Mouse (Mus musculus) 3134 (cell line): ENCODE results near the gene Synj1.
A peak's percentile ranks its signal among the peaks of the same experiment; 100 is the strongest.

ENCODE experiments used
- DNase-seq: peaks from one replicate; pipeline ENCODE4 v3.0.0-alpha.2; 2011; ENCODE audit warnings: low spot score; ENCODE audit not compliant: insufficient read length; ENCODE audit errors: extremely low read depth

The Synj1 gene

DNA sequence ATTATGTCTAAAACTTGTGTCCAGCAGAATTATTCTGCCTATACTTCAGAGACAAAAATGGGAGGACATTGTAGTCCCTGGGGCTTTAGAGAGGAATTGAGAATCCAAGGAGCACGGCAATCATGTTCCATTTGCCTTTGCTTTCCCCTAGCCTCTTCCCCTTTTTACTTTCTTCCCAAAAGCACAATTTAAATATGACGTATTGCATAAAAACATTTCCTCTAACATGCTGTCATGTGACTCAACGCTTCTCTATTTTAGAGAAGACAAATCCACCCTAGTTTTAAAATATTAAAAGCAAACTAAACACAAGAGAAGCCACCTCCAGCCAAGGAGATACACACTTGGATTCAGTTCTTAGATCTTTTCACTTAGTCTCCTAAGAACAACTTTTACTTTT is 739 bp upstream of the Synj1 start:
- DNase-seq = no peak

DNA sequence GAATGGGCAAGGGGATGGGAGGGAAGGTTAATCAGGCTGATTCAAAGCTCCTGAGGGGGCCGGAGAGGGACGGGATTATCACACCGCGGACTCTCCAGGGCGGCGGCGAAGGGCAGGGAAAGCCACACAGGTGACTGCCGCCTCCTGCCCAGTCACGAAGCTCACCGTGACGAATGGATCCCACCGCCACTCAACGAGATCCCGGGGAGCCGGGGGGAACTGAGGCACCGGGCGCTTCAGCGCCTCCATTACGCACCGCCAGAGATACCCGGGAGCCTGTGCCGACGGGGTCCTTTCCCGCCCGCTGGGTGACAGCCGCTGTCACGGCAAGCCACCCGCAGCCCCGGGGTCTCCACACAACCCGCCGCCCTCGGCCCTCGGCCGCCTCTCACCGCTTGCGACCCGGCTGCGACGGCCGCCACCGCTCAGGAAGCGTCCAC is 507 bp downstream of the Synj1 start:
- DNase-seq = peak; percentile 70

DNA sequence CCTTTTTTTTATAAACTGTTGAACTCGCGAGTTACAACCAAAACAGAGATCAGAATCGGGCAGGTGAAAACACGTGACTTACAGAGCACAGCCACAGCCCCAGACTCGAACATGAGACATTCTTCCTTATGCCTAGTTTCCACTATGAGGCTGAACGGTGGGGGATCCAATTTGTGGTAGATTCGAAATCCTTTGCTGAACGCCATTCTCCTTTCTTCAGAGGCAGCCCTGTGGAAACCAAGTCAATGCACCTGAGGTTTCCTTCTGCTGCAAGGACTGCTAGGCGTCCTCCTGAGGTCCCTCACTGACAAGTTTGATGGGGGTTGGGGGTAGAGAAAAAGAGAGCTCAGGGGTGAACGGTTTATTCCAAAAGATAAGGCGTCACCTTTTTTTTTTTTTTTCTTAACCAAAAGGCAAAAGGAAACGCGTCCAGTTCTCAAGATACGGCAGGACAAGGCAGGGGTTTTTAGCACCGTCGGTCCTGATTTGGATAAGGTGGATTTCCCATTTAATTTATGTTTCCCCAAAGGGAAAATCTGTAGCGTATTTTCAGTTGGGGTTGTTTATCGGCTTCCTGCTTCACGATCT is 1.1 kb downstream of the Synj1 start:
- DNase-seq = no peak

DNA sequence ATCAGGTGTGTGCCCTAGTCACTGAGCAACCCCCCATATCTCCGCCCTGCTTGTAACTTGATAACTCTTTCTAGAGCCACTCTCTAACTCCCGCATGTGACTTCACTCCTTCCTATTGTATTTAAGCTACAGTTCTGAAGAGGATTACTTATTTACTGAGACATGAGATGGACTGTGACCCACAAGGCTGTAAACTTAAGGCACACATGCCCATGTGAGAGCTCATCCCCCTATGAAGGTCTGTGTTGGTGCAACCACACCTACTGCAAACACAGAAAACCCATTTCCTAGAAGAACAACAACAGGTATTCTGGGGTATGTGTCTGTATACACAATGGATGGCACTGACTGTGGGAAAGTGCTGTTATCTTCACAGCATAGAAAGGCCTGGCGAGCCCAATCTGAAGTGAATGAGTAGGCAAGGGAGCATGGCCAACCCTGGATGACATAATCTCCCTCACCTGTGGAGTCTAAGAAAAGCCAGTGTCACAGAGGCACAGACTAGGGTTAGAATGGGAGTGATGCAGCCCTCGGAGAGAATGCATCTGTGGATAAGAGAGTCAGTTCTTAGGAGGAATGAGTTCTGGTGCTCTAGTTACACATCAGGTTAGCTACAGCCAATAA is 6.1 kb downstream of the Synj1 start:
- DNase-seq = no peak

DNA sequence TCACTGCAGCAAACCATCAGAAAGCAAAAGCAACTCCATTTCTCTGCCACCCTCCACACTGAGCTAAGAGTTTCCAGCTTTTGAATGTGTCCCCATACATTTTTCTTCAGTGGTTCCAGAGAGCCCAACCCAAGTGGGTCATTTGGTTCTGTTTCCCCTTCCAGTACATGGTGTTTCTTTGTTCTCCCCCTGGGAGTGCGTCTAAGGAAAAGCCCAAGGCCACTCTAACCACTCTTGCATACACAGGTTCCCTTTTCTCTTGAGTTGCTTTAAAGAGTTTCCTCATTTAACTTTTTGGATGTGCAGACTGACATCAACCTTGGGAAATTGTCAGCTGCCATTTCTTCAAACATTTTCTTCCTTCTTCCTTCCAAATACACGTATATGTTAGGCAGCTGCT is 10.0 kb downstream of the Synj1 start:
- DNase-seq = no peak

DNA sequence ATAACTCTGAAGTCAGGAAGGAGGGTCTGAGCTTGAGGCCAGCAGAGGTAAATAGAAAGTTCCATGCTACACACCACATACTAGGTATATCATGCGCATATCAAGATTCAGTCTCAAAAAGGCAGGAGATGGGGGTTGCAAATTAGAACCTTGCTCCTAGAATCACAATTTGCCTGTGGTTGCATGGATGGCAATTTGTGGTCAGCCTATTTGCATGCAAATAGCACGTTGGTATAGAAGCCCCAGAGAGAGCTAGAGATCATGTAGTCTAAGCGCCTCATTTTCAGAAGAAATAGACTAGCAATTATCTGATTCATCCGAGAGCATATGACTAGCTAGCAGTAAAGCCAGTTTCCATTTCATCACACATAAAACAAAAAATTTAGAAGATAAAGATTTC is 11.3 kb downstream of the Synj1 start:
- DNase-seq = no peak

DNA sequence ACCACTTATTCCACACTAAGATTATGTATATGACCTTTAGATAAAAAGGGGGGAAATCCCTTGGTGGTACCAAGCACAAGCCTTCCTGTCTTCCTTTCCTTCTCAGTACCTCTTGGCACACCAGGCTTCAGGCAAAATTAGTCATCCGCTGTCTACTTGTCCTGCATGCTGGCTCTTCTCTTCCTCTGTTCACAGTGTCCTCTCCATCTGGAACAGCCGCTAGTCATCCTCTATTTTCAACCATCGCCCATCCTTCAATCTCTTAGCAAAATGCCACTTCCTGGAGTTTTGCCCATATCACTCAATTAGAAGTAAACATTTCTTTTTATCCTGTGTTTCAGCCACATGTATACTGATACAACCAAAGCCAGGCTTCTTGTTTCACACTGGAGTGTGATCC is 13.3 kb downstream of the Synj1 start:
- DNase-seq = no peak

DNA sequence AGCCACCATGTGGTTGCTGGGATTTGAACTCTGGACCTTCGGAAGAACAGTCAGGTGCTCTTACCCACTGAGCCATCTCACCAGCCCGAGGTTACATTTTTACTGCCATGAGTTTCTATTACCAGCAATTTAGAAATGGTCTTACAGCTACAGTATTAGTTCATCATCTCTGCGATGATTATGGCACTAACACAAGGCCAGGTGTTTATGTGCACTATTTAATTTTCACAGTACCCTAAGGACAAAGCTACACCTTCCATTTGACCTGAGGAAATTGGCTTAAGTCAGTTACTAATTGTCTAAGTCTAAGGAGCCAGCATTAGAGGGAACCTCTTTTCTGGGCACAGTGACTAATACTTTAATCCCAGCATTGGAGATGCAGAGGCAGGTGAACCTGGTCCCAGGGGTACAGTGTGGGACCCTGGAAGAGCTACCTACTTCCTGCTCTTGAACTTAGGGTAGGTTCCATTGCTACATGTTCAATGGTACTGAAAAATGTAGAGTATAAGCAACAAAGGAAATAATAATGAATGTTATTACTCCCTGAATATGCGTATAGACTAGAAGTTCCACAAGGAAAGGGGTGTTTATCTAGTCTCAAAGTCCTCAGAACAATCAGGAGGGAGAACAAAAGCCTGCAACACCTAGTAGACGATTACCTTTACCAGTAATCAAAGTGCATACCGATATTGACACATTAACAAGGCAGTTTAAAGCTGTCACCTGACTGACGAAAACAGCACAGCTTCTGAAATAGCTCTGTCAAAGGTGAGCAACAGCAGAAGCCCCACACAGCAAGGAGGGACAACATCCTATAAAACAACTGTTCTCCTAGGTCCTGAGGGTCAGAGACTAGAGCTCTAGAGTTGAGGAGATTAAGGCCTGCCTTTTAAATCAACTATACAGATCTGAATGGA is 14.5 kb downstream of the Synj1 start:
- no peak for DNase-seq

DNA sequence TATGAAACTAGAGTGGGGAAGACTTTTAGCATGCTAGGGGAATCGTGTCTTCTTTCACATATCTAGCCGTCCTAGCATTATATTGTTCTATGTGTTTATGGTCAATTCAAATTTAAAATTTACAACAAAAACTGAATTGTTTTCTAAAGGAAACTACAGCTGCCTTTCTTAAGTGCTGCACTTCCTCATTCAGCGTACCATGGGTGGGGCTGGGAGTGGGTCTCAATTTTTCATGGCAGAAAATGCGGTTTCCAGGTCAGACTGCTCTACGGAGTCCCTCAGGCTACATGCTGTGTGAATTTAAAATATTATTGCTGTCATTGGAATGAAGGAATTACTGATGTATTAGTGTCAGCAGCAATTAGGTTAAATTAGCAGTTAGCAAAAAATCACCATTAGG is 15.6 kb downstream of the Synj1 start:
- no peak for DNase-seq

DNA sequence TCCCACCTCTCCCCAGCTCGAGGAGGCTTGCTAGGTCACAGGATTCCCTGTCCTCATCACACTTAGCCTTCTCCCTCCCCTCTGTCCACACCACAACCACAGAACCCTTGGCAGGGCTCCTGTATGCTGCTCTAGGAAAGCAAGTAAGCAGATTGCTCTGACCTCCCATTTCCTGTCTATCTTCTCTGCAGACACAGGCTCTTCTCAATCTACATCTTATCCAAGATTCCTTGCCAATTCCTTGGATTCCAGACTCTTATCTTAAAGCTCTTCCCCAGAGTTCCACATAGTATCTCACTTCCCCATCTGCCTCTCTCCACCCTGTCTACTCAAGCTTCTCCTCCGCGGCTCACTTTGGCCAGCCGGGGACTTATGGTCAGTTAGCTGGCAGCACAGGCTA is 16.1 kb downstream of the Synj1 start:
- DNase-seq = peak; percentile 53

DNA sequence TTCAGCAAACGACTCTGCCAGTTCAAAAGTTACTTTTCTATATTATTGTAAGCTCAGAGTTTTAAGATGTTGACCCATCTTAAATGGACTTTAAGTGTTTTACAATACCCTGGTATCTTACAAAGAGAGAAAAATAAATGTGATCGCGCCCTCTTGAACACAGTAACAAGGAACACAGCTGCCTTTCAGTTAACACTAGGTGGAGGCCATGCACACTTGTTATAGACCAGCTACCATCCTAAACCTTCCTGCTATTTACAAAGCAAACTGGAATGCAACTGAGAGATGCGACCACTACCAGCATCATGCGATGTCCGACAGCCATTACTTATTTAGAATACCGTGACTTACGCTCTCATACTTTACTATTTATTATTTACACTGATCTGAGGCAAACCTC is 21.9 kb downstream of the Synj1 start:
- no peak for DNase-seq

DNA sequence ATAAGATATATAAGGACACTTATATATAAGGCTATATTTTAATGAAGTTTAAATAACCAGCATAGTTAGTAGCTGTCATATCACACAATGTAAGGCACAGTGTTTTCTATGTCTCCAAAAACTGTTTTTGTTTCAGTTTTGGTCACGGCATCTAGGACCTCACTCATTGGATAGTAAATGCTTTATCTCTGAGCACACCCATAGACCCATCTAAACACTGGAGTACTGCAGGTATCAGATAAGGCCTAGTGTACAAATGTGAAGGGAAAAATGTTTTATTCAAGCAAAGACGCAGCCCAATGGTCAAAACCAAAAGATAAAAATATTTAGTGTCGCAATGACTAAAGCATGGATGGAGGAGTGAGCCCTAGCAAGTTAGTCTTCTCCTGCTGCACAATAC is 22.4 kb downstream of the Synj1 start:
- DNase-seq = no peak

DNA sequence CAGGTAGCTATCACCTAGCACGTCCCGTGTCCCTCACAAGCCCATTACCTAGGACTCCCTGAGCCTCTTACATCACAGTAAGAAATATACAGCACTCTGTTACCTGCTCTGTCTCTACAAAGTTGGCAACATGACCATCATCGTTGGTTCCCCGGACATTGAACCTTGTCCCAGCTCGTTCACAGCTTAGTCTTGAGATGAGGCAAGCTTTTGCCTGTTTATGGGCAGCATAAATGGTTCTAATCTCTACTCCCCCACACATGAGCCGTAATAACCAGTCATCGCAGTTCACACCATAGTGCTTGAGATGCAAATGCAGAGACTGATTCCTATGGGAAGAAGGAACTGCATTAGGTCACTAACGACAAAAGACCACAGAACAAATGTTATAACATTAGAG is 23.1 kb downstream of the Synj1 start:
- no peak for DNase-seq

DNA sequence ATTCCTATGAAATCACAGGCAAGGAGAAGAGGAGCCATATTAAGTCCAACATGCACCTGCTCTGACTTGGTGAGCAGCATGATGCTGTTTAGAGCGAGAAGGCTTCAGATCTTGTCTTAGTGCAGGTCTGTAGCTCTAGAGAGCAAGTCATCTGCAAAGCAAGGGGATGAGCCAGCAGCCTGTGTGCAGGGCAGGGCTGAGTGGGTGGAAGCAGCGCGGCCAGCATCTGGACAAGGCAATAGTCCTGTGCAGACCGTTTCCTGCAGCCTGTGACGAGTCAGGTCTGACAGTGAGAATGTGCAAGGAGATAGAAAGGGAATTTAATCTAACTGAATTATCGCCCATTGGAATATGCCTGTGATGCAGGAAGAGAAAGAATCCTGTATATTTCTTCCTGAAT is 40.1 kb downstream of the Synj1 start:
- DNase-seq = no peak

DNA sequence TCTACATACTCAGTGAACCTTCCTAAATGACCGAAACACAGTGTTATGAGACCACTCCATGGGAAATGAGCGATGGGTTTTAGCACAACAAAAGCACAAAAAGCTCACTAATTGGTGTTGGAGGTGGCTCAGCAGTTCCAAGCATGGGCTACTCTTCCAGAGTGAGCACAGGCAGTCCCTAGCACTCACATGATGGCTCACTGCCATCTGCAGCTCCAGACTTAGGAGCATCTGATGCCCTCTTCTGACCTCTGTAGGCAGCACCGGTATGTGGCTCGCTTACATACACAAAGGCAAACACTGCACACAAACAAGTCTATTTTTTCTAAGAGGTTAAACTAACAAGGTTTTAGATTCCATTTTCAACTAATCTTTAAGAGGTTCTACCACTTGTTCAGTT is 44.9 kb downstream of the Synj1 start:
- no peak for DNase-seq

DNA sequence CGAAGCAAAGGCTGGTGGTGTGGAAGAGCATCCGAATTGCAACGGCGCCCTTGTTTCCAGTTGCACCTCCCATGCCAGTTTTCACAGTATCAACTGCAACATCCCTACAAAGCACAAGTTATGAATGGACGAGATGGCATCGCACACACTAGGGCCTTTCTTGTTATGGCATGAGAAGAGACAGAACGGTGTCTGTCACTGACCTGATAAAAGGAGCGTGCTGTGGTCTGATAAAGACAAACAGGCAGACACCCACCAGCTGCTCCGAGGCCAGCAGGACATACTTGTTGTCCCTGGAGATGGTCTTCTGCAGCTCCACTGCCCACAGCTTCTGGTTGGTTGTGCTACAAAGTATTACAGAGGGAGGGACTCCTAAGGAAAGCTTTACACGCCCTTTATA is 46.8 kb downstream of the Synj1 start:
- no peak for DNase-seq

DNA sequence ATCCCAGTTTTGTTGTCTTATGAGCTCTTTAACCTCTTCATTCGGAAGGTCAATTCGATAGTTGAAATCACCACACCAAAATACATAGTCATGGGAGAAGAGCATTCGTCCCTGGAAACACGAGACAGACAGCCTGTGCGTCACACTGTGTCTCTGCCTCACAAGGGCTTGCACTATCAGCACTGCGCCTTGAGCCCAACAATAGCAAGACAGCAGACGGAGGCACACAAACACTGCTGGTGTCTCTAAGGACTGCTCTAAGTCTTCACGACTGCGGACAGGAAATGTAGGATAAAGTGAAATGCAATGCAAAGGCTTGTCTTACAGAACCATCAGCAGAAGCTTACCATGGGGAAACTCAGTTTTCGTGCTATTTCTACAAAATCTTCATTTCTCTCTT is 47.2 kb downstream of the Synj1 start:
- DNase-seq = no peak

DNA sequence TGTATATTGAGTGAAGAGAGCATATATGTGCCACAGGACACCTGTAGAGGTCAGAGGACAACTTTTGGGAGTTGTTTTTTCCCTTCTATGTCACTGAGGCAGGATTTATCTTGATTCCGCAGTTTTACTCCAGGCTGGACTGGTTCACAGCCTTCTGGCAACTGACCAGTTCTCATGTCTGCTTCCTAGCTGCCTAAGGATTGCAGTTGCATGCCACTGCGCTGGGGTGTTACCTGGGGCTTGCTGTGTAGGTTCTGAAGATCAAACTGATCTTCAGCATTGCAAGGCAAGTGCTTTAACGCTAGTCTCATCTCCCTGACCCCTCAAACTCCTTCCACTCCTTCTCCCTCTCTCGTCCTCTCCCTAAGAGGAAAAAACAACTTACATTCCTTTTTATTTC is 47.9 kb downstream of the Synj1 start:
- no peak for DNase-seq

DNA sequence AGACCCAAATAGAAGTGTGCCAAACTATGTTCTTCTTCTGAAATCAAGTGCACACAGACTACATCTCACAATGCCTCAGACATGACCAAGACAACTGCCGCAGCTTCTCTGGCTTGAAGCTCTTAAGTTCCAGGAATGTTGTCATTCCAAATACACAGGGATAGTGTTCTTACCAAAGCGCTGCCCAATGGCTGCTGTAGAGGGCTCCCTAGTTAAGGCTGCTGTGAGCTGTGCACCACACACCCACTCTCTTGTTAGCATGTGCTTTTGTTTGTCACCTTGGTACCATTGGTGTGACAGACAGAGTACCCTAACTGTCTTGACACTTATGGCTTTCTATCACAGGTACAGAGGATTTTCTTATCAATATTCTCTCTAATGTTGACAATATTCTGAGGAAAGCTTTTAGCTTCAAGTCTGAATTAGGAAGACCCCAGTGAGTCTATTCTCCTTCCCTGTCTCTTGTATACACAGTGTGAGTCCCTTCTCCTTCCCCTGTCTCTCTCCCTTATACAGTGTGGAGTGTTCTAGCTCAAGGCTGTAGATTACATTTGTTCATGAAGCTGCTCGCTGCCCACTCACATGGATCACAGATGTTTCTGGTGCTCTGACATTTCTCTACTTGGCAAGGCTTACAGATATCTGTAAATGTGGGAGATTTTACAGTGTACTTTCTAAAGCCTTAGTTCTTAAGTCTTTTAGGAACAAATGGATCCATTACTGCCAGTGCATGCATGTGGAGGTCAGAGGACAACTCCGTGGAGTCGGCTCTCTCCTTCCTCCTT is 52.6 kb downstream of the Synj1 start:
- no peak for DNase-seq

DNA sequence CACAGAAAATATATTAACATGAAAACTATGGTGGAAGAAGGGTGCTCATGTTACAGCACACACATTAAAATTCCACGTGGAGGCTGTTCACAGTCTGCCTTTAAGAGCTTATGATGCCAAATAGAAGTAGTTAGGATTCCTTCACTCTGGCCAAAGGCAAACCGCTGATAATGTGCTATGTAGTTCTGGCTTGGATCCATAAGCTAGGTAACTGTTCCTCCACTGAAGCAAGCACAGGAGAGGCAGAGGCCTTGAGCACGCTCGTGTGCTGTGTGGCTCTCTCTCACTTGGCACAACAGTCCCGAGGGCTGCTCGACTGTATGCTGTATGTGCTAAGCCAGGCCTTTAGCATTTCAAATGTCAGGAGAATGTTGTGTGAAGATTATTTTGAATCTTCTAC is 55.6 kb downstream of the Synj1 start:
- DNase-seq = no peak

DNA sequence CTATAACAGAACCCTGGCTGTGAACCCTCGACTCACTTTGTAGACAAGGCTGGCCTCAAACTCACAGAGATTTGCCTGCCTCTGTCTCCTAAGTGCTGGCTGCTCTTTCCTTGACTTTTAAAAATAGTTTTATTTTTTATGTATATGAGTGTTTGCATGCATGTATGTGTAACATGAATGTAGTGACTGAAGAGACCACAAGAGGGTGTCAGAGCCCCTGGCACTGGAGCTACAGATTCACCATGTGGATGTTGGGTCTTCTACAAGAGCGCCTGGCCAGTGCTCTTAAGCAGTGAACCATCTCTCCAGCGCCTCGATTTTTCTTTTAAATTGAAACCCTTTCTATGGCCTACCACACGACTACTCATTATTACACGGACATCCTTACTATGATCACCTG is 57.3 kb downstream of the Synj1 start:
- DNase-seq = no peak
